Mouse (Mus musculus) myocyte (in vitro differentiated cells): ENCODE results near the gene Dpf1. TPM values are rescaled to one million over a fixed set of nuclear protein-coding genes. Genes with fewer than 3 reads are reported as not detected.
A peak's percentile ranks its signal among the peaks of the same experiment; 100 is the strongest.

ENCODE experiments used
- H3K27me3 ChIP-seq: one replicate; pipeline ENCODE4 v1.6.1; 2011; ENCODE audit not compliant: control insufficient read depth, insufficient read depth, insufficient read length
- H3K36me3 ChIP-seq: one replicate; pipeline ENCODE4 v1.6.1; 2011; ENCODE audit not compliant: control insufficient read depth, insufficient read depth
- H3K4me2 ChIP-seq: one replicate; pipeline ENCODE4 v1.6.1; 2011; ENCODE audit warnings: low read depth, control low read depth
- H3K4me3 ChIP-seq: one replicate; pipeline ENCODE4 v1.5.1; 2011; ENCODE audit warnings: mild to moderate bottlenecking, control low read depth, moderate library complexity
- H3K79me2 ChIP-seq: one replicate; pipeline ENCODE4 v1.6.1; 2011; ENCODE audit not compliant: control insufficient read depth, insufficient read depth
- H3ac ChIP-seq: one replicate; pipeline ENCODE4 v1.6.1; 2011; ENCODE audit not compliant: control insufficient read depth, insufficient read length
- CEBPB ChIP-seq: IDR thresholded peaks from 2 replicates; pipeline ENCODE4 v1.6.1; 2011; ENCODE audit warnings: mild to moderate bottlenecking, moderate library complexity; ENCODE audit not compliant: poor library complexity, insufficient read depth, severe bottlenecking
- E2F4 ChIP-seq: IDR thresholded peaks from one replicate; pipeline ENCODE4 v1.6.1; 2011; ENCODE audit warnings: mild to moderate bottlenecking, control low read depth, moderate library complexity; ENCODE audit not compliant: insufficient read depth
- MAX ChIP-seq: IDR thresholded peaks from one replicate; pipeline ENCODE4 v1.6.1; 2011; ENCODE audit warnings: low read depth, mild to moderate bottlenecking, control low read depth
- MYOD1 ChIP-seq, 3 experiments: IDR thresholded peaks; one replicate each; pipeline ENCODE4 v1.6.1; 2011; ENCODE audit warnings: control low read depth in 2 of 3, low read depth in 2 of 3, mild to moderate bottlenecking in 2 of 3, moderate library complexity in 1 of 3; ENCODE audit not compliant: insufficient read length in 2 of 3, control insufficient read depth in 1 of 3
- MYOG ChIP-seq, 3 experiments: IDR thresholded peaks; one replicate each; pipeline ENCODE4 v1.6.1; 2011; ENCODE audit warnings: control low read depth in 2 of 3, low read depth in 2 of 3, mild to moderate bottlenecking in 2 of 3; ENCODE audit not compliant: insufficient read length in 2 of 3, control insufficient read depth in 1 of 3, insufficient read depth in 1 of 3
- POLR2A ChIP-seq: IDR thresholded peaks from one replicate; pipeline ENCODE4 v1.6.1; 2011; ENCODE audit warnings: low read depth, mild to moderate bottlenecking, control low read depth, moderate library complexity; ENCODE audit not compliant: insufficient read length
- POLR2AphosphoS2 ChIP-seq: IDR thresholded peaks from one replicate; pipeline ENCODE4 v1.6.1; 2011; ENCODE audit warnings: low read depth, control low read depth; ENCODE audit not compliant: insufficient read length
- REST ChIP-seq: IDR thresholded peaks from one replicate; pipeline ENCODE4 v1.6.1; 2011; ENCODE audit warnings: mild to moderate bottlenecking, control low read depth, moderate library complexity; ENCODE audit not compliant: insufficient read depth, insufficient read length
- SRF ChIP-seq: IDR thresholded peaks from one replicate; pipeline ENCODE4 v1.6.1; 2011; ENCODE audit warnings: low read depth; ENCODE audit not compliant: control insufficient read depth, insufficient read length
- TCF12 ChIP-seq: IDR thresholded peaks from one replicate; pipeline ENCODE4 v1.6.1; 2011; ENCODE audit warnings: mild to moderate bottlenecking, control low read depth; ENCODE audit not compliant: poor library complexity, insufficient read depth, severe bottlenecking
- TCF3 ChIP-seq: IDR thresholded peaks from one replicate; pipeline ENCODE4 v1.6.1; 2011; ENCODE audit warnings: low read depth, control low read depth; ENCODE audit not compliant: insufficient read length
- USF1 ChIP-seq: IDR thresholded peaks from one replicate; pipeline ENCODE4 v1.6.1; 2011; ENCODE audit warnings: low read depth, mild to moderate bottlenecking, control low read depth, moderate library complexity
- polyA plus RNA-seq: library from polyadenylated mRNA; unstranded; fragments of >200 nt; fragmentation: generic; extraction: Trizol; gene quantifications from one replicate; pipeline ENCODE4 v1.2.1, GENCODE M21; 2012; ENCODE audit warnings: missing spikeins

The Dpf1 gene
- polyA plus RNA-seq, 1 experiment, result 3.4 TPM

GRCm38 (mm10) chr7:29294111-29294761 is 9.5 kb upstream of the Dpf1 start:
- Histone ChIP-seq H3K4me3 (no peak overlapping the region), H3K27me3 (no peaks in the 10 kb centered on the region), H3K36me3 (no peaks in the 10 kb centered on the region), H3K79me2 (no peaks in the 10 kb centered on the region), H3K4me2 (no peak overlapping the region), H3ac (no peak overlapping the region)
- no peak for TF ChIP-seq MAX

DNA sequence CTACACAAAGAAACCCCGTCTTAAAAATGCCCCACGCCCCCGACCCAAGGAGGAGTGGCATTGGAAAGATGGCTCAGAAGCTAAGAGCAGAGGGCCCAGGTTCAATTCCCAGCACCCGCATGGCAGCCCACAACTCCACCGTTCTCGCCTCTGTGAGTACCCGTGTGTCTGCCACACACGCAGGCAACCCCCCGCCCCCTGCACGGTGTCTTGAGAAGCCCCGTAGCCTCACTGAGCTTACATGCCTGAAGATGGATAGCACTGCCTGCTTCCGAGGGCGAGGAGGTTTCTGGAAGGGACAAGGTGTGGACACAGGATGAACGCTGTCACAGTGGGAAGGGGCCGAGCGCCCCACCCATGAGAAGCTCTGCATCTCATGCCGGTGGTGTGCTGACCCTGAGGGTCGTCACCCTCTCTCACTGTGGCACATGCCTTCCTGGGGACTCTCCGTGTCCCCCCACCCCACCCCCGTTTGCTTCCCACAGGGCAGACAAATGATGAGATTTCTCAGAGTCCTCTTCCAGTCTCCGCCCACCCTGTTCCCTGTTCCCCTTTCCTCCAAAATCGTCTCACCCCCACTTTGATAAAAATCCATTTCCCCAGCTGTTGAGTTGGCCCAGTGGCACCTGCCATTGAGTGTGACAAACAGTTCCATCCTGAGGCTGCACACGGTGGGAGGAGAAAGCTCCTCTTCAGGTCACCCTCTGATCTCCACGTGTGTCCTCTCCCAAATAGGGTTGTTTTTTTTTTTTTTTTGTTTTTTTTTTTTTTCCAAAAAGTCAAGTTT is 7.7 kb upstream of the Dpf1 start:
- TF ChIP-seq REST, result no peak
- Histone ChIP-seq H3ac (no peak overlapping the region), H3K79me2 (no peaks in the 10 kb centered on the region), H3K4me3 (no peak overlapping the region), H3K36me3 (no peaks in the 10 kb centered on the region), H3K4me2 (no peak overlapping the region), H3K27me3 (no peaks in the 10 kb centered on the region)

GRCm38 (mm10) chr7:29296998-29297397 is 6.8 kb upstream of the Dpf1 start:
- no peaks in the 10 kb centered on the region for H3K27me3 ChIP-seq
- H3K4me3 ChIP-seq, result no peak overlapping the region
- no peak overlapping the region for H3ac ChIP-seq
- H3K36me3 ChIP-seq, result no peaks in the 10 kb centered on the region
- no peaks in the 10 kb centered on the region for H3K79me2 ChIP-seq
- TF ChIP-seq REST (no peak), SRF (no peak), E2F4 (no peak), MYOG (IDR thresholded peaks at IDR 0.05; ENCODE audit: control insufficient read depth in 1 of 3, insufficient read depth in 1 of 3, insufficient read length in 2 of 3, low read depth in 2 of 3) (no peak), TCF12 (no peak), MYOD1 (IDR thresholded peaks at IDR 0.05; ENCODE audit: control insufficient read depth in 1 of 3, insufficient read length in 2 of 3, low read depth in 2 of 3) (no peak), USF1 (no peak), POLR2AphosphoS2 (no peak), POLR2A (no peak), CEBPB (no peak), TCF3 (no peak), MAX (no peak)
- peak overlapping the region; percentile 36 for H3K4me2 ChIP-seq

- Histone ChIP-seq H3ac (no peak overlapping the region), H3K36me3 (no peaks in the 10 kb centered on the region), H3K79me2 (no peaks in the 10 kb centered on the region), H3K27me3 (no peaks in the 10 kb centered on the region), H3K4me3 (no peak overlapping the region), H3K4me2 (no peak overlapping the region)
- no peak for TF ChIP-seq CEBPB
- no peak for TF ChIP-seq USF1
- TF ChIP-seq REST, result no peak
- TF ChIP-seq SRF, result no peak
- TF ChIP-seq MYOD1 (IDR thresholded peaks at IDR 0.05; ENCODE audit: control insufficient read depth in 1 of 3, insufficient read length in 2 of 3, low read depth in 2 of 3), result no peak
- no peak for TF ChIP-seq TCF12
- no peak for TF ChIP-seq MAX
- TF ChIP-seq TCF3, result no peak
- no peak for TF ChIP-seq E2F4
- no peak for TF ChIP-seq POLR2AphosphoS2
- no peak for TF ChIP-seq POLR2A
- TF ChIP-seq MYOG (IDR thresholded peaks at IDR 0.05; ENCODE audit: control insufficient read depth in 1 of 3, insufficient read depth in 1 of 3, insufficient read length in 2 of 3, low read depth in 2 of 3), result no peak
Measured at GRCm38 (mm10) chr7:29301127-29301566, 2.6 kb upstream of the Dpf1 start.

DNA sequence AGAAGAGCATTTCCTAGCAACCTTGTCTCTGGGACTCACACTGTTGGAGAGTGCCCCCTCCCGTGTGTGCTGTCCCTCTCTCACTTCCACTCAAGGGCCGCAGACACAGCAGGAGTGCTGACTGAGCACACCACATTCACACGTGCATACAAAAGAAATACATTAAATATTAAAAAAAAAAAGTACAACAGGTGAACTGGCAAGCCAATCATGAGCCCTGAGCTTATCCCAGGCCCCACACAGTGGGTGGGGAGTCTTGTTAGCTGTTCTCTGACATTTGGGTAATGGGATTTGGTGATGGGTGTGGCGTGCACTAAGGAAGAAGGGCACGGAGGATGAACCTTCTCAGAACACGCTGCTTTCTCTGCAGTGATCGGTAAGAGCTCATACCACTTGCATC is 1.1 kb upstream of the Dpf1 start:
- Histone ChIP-seq H3K4me2 (no peak overlapping the region), H3K4me3 (no peak overlapping the region), H3K79me2 (no peaks in the 10 kb centered on the region), H3ac (no peak overlapping the region), H3K36me3 (no peaks in the 10 kb centered on the region), H3K27me3 (no peaks in the 10 kb centered on the region)
- TF ChIP-seq MAX (no peak), POLR2AphosphoS2 (no peak), E2F4 (no peak), USF1 (no peak), REST (no peak), MYOG (IDR thresholded peaks at IDR 0.05; ENCODE audit: control insufficient read depth in 1 of 3, insufficient read depth in 1 of 3, insufficient read length in 2 of 3, low read depth in 2 of 3) (no peak)
